Mouse (Mus musculus): ENCODE data around the gene Ctsz. TPM values are rescaled to one million over a fixed set of nuclear protein-coding genes. Genes with fewer than 3 reads are reported as not detected.

Ctsz gene
- 181 and 199 TPM in 2 replicates for polyA plus RNA-seq (2015; fragmentation: Nextera tagmentation; extraction: Ambion mirVana)

DNA sequence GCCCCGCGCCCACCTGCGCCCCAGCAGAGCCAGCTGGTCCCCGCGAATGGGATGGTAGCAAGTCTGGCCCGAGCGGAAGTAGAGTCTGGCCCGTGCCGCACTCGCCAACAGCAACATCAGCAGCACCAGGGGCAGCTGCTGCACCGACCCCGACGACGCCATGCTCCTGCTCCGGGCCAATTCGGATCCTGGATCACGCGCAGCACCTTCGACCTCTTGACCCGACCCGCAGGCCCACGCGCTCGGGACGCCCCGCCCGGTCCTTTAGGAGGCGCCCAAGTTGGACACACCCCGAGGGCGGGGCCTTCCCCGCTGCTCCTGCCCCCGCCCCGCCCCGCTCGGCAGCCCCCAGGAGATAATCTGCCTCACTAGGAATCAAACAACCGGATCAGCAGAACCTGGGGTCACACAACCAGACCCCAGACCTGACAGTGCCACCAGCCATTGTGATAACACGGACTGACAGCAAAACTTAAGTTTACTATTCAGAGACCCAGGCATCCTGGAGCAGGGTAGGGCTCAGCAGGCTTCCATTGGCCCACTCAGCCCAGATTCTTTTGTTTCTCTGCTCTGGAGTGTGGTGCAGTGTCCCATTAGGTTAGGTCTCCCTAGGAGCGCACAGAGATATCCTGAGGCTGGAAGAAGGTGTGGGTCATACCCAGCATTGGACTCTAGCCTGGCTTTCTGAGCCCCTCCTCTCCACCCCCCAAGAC lies at the start of gene Ctsz:
Gene Ctsz (minus strand): TSS at position 303 of the 713 bp plus-strand sequence.
- WGBS: 1% methylated on average over 38 of the region's 38 CpGs
- no peaks in the 10 kb centered on the region for H3K9me3 ChIP-seq
- H3K4me1 ChIP-seq: peaks cover 20% of the 10 kb centered on the region
- no peak within 1 kb of the TSS for H3K27ac ChIP-seq
- H3K36me3 ChIP-seq: no peaks in the 10 kb centered on the region; the same call in 1 of the 2 replicates
- peak; percentile 82 for ATAC-seq (ENCODE audit: insufficient read depth, low FRiP score, low read depth)
- H3K4me3 ChIP-seq (replicated peaks): peak within 1 kb of the TSS; percentile 61
- H3K4me2 ChIP-seq: peak within 1 kb of the TSS; percentile 83
- H3K27me3 ChIP-seq (replicated peaks): no peaks in the 10 kb centered on the region
- peak within 1 kb of the TSS; percentile 40; the same call in 1 of the 2 replicates for H3K9ac ChIP-seq

DNA sequence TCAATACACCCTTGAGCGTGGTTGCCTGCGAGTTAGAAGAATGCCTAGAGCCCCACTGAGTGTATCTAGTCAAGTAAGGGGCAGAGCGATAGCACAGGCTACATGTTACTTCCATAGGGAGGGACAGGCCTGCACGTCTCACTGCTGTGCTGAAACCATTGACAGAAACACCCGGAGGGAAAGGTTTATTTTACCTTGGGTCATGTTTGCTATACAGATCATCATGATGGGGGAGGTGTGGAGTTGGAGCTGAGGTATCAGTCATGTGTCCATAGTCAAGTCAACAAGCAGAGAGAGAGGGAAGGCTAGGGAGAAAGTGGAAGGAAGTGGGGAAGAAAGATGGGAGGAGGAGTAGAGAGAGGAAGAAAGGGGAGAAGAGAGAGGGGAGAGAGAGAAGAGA lies 48.2 kb upstream of the Ctsz start:
- no peak overlapping the region for H3K27ac ChIP-seq
- WGBS: 64% methylated on average over 5 of the region's 5 CpGs
- no peaks in the 10 kb centered on the region for H3K36me3 ChIP-seq
- H3K27me3 ChIP-seq (replicated peaks): no peaks in the 10 kb centered on the region
- no peak for ATAC-seq (ENCODE audit: insufficient read depth, low FRiP score, low read depth)
- H3K9ac ChIP-seq: no peak overlapping the region
- H3K4me2 ChIP-seq: no peak overlapping the region
- H3K9me3 ChIP-seq: no peaks in the 10 kb centered on the region
- H3K4me1 ChIP-seq: no peaks in the 10 kb centered on the region
- no peak overlapping the region for H3K4me3 ChIP-seq (replicated peaks)

DNA sequence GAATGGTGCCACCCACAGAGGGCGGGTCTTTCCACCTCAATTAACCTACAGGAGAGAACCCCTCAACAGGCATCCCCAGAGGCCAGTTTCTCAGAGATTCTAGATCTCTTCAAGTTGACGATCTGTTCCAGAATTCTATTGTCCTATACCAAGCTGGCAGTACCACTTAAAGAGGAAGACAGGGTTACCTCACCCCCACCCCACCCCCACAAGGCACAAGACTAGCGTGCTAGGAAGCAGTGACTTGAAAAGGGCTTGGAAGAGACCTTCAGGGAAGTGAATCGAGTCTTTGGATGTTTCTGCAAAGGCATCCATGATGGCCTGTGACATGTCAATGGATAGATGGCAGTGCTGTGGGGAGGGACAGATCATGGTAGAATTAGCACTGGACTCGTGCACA lies 39.9 kb upstream of the Ctsz start:
- Histone ChIP-seq H3K27ac (peak overlapping the region; percentile 77; the same call in 1 of the 2 replicates), H3K4me1 (no peaks in the 10 kb centered on the region), H3K9me3 (no peaks in the 10 kb centered on the region), H3K4me3 (replicated peaks) (no peak overlapping the region), H3K36me3 (no peaks in the 10 kb centered on the region), H3K4me2 (no peak overlapping the region), H3K27me3 (replicated peaks) (no peaks in the 10 kb centered on the region), H3K9ac (no peak overlapping the region)
- ATAC-seq (ENCODE audit: insufficient read depth, low FRiP score, low read depth): no peak
- WGBS: 73% methylated on average over 5 of the region's 5 CpGs

DNA sequence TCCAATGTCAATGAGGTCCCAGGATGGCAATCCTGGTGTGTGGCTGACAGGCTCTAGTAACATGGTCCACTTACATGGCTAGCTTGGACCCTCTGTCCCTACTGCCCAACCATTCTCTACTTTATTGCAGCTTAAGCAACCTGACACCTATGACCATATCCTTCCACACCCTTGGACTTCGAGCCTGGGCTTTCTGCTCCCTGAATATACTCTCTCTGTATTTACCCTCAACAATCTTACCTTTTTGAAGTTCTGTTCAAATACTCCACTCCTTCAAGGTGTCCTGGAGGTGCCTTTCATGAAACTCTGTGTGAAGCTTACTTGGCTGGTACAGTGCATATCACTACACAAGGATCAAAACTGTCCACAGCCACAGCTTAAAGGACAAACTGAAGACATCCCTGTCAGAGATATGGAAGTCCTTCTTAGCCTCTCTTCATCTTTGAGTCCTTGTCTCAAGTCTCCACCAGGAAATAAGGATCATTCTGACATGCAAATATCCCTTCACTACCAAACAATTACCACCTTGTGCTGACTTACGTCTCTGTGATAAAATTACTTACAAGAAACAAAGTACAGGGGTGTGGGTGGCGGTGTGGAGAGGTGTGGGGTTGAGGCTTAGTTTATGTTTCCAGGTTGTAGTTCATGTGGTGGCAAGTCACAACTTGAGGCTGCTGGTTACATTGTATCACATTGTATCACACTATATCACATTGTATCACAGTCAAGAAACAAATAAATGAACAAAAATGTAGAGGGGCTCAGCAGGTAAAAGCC lies 38.9 kb upstream of the Ctsz start:
- Histone ChIP-seq H3K4me3 (replicated peaks) (no peak overlapping the region), H3K36me3 (no peaks in the 10 kb centered on the region), H3K9me3 (no peaks in the 10 kb centered on the region), H3K4me1 (peaks cover 4% of the 10 kb centered on the region; the same call in 1 of the 2 replicates), H3K4me2 (no peak overlapping the region), H3K27me3 (replicated peaks) (no peaks in the 10 kb centered on the region), H3K27ac (peak overlapping the region; percentile 77), H3K9ac (no peak overlapping the region)
- ATAC-seq (ENCODE audit: insufficient read depth, low FRiP score, low read depth): peak; percentile 44
- WGBS: 62% methylated on average over 3 of the region's 3 CpGs

DNA sequence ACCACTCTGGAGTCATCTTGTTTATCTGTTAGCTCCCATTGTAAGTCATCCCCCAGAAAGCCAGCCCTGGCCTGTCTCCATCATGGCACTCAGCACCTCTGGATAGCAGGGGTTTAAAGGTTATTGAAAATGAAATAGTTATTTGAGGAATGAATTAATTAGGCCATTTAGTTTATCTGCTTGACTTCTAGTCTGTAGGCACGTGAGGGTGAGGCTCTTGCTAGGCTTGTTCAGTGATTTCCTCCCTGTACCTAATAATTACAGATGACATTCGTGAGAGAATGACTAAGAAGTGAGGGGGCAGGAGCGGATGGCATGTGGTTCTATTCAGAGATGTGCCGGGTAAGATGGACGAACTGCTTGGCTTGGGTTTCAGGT lies 34.7 kb upstream of the Ctsz start:
- Histone ChIP-seq H3K9ac (peak overlapping the region; percentile 17; the same call in 1 of the 2 replicates), H3K27ac (peak overlapping the region; percentile 83), H3K27me3 (replicated peaks) (no peaks in the 10 kb centered on the region), H3K36me3 (no peaks in the 10 kb centered on the region; the same call in 1 of the 2 replicates), H3K4me1 (peaks cover 17% of the 10 kb centered on the region), H3K9me3 (no peaks in the 10 kb centered on the region), H3K4me2 (peak overlapping the region; percentile 67), H3K4me3 (replicated peaks) (peak overlapping the region; percentile 80)
- no peak for ATAC-seq (ENCODE audit: insufficient read depth, low FRiP score, low read depth)
- WGBS: 63% methylated on average over 5 of the region's 5 CpGs

DNA sequence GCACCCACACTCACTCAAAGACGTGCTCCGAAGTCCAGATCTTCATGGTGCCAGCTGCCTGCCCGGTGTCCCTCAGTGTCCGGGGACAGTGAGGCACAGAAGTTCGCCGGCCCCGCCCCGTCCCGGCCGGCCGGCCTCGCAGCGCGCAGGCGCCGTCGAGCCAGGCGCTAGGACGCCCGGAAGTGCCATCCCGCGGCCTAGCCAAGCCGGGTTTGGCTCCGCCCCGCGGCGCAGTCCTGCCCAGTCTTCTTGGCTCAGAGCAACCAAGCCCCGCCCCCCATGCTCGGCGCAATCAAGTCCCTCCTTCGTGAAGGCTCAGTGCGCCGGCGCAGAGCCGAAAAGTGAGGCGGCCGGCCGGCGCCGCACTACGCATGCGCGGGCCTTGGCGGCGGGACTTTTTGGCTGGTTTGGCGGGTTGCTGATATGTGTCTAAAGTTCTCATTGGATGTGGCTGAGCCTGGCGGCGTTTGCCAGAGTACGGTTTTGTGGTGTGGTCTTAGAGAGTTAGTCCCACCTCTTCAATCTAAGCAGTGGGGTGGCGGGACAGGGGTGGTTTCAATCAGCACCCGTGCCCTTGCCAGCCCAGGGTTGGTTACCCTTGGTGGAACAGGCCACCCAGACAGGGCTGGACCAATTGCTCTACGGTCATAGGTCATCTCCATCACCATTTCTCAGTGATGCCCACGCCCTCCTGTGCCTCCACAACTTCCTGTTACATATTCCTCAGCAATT lies 34.1 kb upstream of the Ctsz start, which contains the start of gene Prelid3b:
Gene Prelid3b (minus strand): TSS at position 264 of the 732 bp plus-strand sequence.
- peak within 1 kb of the TSS; percentile 83 for H3K27ac ChIP-seq
- H3K9me3 ChIP-seq: no peaks in the 10 kb centered on the region
- under 1% methylated on average over 52 of the region's 53 CpGs for WGBS
- H3K9ac ChIP-seq: peak within 1 kb of the TSS; percentile 85
- no peaks in the 10 kb centered on the region for H3K27me3 ChIP-seq (replicated peaks)
- H3K4me2 ChIP-seq: peak within 1 kb of the TSS; percentile 73
- peaks cover 2% of the 10 kb centered on the region; the same call in 1 of the 2 replicates for H3K36me3 ChIP-seq
- peaks cover 17% of the 10 kb centered on the region for H3K4me1 ChIP-seq
- ATAC-seq (ENCODE audit: insufficient read depth, low FRiP score, low read depth): peak; percentile 95
- H3K4me3 ChIP-seq (replicated peaks): peak within 1 kb of the TSS; percentile 80

DNA sequence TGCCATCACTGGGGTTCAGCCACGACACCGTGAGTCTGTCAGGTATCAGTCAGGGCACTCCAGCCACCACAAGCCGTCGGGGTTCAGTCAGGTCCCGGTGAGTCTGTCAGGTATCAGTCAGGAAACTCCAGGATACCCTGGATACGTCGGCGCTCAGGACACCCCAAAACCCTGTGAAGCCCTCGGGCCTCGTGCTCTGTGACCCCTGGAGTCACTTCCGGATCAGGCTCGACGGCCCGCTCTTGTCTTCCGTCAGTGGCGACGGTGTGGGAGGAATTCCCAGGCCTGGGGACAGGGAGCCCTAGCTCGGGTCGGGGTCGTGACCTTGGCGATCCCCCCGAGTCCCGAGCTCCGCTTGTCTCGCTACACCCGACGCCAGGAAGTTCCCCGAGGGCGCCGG lies 33.6 kb upstream of the Ctsz start:
- peak overlapping the region; percentile 73 for H3K4me2 ChIP-seq
- ATAC-seq (ENCODE audit: insufficient read depth, low FRiP score, low read depth): peak; percentile 4; the same call in 1 of the 2 replicates
- peak overlapping the region; percentile 85 for H3K9ac ChIP-seq
- peaks cover 3% of the 10 kb centered on the region; the same call in 1 of the 2 replicates for H3K36me3 ChIP-seq
- 8% methylated on average over 30 of the region's 30 CpGs for WGBS
- peak overlapping the region; percentile 79 for H3K27ac ChIP-seq
- H3K9me3 ChIP-seq: no peaks in the 10 kb centered on the region
- no peaks in the 10 kb centered on the region for H3K27me3 ChIP-seq (replicated peaks)
- H3K4me1 ChIP-seq: peaks cover 17% of the 10 kb centered on the region
- peak overlapping the region; percentile 80 for H3K4me3 ChIP-seq (replicated peaks)

DNA sequence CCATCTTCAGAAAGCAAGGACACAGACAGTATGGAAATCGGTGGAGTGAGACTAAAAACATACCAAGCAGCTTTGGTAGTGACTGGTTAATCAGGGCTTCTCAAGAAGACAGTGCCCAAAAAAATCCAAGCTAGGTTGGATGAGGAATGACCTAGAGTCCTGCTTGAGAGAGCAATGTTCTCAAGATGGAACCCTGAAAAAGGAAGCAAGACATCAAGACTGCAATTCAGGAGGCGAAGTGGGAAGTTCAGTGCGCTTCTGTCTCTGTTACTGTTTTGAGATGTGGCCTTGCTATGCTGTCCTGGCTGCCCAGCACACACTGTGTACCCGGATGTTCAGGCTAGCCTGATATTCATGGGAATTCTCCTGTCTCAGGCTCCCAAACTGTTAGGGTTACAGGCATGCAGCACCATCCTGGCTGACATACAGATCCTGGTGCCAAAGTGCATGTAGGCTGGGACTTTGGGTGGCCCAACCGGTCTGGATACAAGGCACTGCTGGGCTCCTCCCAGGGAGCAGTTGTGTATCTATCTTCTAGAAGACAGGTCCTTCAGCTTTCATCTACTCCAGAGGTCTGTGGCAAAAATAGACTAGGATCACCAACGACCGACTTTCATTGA lies 32.1 kb upstream of the Ctsz start:
- Histone ChIP-seq H3K27me3 (replicated peaks) (no peaks in the 10 kb centered on the region), H3K4me3 (replicated peaks) (no peak overlapping the region), H3K9me3 (no peaks in the 10 kb centered on the region), H3K4me2 (no peak overlapping the region), H3K27ac (no peak overlapping the region), H3K36me3 (peaks cover 9% of the 10 kb centered on the region; the same call in 1 of the 2 replicates), H3K9ac (no peak overlapping the region), H3K4me1 (peaks cover 17% of the 10 kb centered on the region)
- 87% methylated on average over 7 of the region's 7 CpGs for WGBS
- ATAC-seq (ENCODE audit: insufficient read depth, low FRiP score, low read depth): no peak

DNA sequence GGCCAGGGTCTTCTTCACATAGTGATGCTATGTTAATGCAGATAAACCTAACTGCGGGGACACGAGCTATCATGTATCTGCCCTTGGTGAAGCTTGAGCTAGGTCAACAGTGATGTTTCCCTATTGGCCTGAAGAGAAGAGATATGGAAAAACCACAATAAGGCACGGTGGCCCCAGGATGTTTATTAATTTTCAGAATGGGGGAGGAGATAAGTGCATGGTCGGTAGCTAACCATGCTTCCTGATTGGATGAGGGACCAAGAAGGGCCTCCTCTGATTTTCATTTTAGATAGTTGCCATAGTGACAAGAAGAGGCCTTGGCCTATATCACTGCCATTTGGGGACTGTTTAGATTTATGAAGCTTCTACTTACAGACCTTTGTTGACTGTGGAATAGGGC lies 31.5 kb upstream of the Ctsz start:
- Histone ChIP-seq H3K9me3 (no peaks in the 10 kb centered on the region), H3K4me2 (no peak overlapping the region), H3K27ac (no peak overlapping the region), H3K36me3 (peaks cover 12% of the 10 kb centered on the region; the same call in 1 of the 2 replicates), H3K4me1 (peaks cover 17% of the 10 kb centered on the region), H3K9ac (no peak overlapping the region), H3K4me3 (replicated peaks) (no peak overlapping the region), H3K27me3 (replicated peaks) (no peaks in the 10 kb centered on the region)
- WGBS: 68% methylated on average over 4 of the region's 4 CpGs
- no peak for ATAC-seq (ENCODE audit: insufficient read depth, low FRiP score, low read depth)

DNA sequence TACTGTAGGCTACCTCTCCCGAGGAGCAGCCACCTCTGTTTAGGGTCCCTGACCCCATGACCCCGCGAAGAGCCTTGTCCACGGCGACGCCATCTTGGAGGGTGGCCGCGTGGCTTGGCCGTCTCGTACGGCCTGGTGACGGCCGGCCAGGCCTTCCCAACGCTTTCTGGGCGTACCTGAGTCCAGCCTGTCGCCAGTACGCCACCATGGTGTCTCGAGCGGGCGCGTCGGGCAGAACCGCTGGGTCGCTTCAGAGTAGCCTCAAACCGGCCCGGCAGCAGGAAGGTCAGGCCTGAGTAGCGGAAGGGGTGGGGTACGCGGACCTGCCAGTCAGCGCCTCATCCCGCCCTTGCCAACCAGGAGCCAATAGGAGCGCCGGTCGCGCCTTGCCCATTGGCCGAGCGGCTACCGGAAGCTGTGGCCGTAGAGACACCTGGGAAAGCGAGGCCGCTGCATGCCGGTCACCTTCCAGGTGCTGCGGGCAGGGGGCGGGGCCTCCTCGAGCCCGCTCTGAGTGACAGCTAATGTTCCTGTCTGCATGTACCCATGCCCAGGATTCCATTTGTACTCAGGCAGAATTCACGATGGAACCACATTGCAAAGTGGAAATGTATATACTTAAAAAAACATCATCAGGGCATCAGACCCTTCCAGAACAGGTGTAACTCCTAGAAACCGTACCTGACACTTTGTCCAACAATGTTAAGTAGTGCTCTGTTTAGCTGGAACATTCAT lies 25.1 kb upstream of the Ctsz start, which contains the start of gene Atp5e:
Gene Atp5e (minus strand): TSS at position 317 of the 735 bp plus-strand sequence.
- 2% methylated on average over 48 of the region's 48 CpGs for whole genome bisulfite sequencing
- Histone ChIP-seq H3K9me3 (no peaks in the 10 kb centered on the region), H3K36me3 (peaks cover 35% of the 10 kb centered on the region), H3K27ac (peak within 1 kb of the TSS; percentile 67), H3K27me3 (replicated peaks) (no peaks in the 10 kb centered on the region), H3K4me3 (replicated peaks) (peak within 1 kb of the TSS; percentile 70), H3K9ac (peak within 1 kb of the TSS; percentile 79), H3K4me1 (peaks cover 7% of the 10 kb centered on the region), H3K4me2 (peak within 1 kb of the TSS; percentile 97)
- ATAC-seq (ENCODE audit: insufficient read depth, low FRiP score, low read depth): peak; percentile 100
